Mouse (Mus musculus) thymus, adult 18-20 months (tissue): ENCODE data around the gene Slc4a10.

Experiments
- DNase-seq, 2 experiments: peaks; one replicate each; pipeline ENCODE4 v3.0.0; 2022; ENCODE audit warnings: mixed read lengths in 2 of 2

The Slc4a10 gene

DNA sequence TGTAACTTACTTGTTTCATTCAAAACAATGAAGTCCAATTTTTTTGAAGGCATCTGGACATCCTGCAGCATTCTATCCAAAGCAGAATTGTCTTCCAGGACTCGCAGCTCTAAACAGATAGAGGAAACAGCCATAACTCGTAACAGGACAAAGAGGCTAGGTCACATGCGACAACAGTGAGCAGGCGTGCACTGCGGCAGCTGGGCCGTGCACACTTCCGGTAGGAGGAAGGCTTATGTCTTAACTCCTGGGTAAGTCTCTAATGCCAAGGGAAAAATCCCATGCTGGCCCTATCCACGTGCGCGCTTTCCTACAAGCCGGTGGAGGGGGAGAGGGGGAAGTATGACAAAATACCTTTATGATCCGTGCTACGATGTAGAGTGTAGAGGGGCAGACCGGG, 310.3 kb downstream of the Slc4a10 start:
- no peak for DNase-seq

DNA sequence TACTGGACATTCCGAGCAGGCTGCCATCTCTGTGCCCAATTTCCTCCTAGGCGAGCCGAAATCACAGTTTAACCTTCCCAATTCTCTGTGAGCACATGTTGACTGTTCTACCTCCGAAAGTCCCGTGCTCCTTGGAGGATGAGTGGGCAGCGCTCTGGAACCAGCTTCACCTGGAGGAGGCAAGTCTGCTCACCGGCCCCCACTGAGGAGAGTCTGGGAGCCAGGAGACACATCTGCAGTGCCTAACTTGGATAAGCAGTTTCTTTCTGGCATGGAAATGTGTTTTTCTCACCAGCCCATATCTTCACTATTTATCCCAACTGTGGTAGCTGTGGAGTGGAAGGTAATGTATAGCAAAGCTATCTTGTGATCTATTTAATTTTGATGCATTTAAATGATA, 311.0 kb downstream of the Slc4a10 start:
- DNase-seq = no peak

GRCm38 (mm10) chr2:62360872-62361271, 314.6 kb downstream of the Slc4a10 start:
- DNase-seq = no peak

GRCm38 (mm10) chr2:62361514-62361913, 315.3 kb downstream of the Slc4a10 start:
- no peak for DNase-seq

GRCm38 (mm10) chr2:62362211-62362610, 315.9 kb downstream of the Slc4a10 start:
- DNase-seq = no peak

GRCm38 (mm10) chr2:62363606-62364005, 317.3 kb downstream of the Slc4a10 start:
- no peak for DNase-seq

DNA sequence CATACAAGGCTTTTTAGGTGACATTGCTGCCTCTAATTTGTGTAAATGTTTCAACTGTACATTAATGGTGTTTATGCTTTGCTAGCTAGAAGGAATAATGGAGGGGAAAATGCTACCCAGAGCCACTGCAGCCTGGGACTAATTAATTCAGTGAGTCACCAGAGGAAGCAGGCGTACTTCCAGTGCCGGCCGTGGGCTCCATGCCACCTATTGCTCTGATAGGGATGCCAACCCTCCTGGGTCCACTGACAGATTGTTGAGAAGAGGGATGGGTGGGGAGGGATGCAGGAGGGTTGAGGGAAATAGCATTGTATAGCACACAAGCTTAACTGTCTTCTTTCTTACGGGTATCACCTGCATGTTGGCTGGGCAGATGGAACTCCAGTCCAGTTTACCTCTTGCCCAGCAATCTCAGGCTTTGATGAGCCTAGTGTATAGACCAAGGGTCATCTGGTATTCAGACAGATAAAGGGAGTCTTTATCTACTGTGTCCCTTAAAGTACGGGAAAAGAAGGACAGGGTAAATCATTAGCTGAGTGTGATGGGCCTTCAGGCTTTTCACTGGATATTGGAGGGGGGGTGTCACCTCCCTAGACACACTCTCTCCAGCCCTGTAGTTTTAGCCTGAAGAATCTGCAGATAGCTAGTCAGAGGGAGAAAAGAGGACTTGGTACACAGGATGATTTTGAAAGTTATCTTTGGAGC, 322.2 kb downstream of the Slc4a10 start:
- DNase-seq = no peak

GRCm38 (mm10) chr2:62370048-62370447, 323.8 kb downstream of the Slc4a10 start:
- DNase-seq = no peak

GRCm38 (mm10) chr2:62373692-62374091, 327.4 kb downstream of the Slc4a10 start:
- no peak for DNase-seq
